Comparison of ENCODE assay signal across 15 mouse cellular contexts in the genomic region with DNA sequence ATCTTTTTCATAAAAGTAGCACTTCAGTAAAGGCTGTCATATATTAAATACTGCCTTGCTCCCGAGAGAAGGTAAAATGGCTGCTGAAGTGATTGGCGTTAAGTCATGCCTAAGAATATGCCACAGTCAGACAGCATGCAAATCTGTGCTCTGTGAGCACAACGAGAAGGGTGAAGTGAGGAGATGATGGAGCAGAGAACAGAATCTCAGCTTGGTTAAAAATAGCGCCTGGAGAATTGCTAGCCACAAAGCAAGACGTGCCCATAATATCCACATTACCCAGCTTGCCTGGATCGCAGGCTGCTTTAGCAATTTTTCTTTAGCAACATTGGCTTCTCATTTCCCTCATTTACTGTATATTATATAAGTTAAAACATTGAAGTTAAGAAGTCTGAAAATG.
DNase-seq lines count a peak whose midpoint lies in the region; ATAC-seq lines count a peak whose summit lies in the region.
"Had no signal": no experiment of that assay in that cellular context is flagged by ENCODE, and none has a peak within 500 bp of the region (broad histone marks: within the 10 kb centered on the region; RNA-seq: fewer than 3 reads in every experiment).

No protein-coding gene starts in this region.

- peak; percentile 23 to 39 for DNase-seq in heart, postnatal 10 days
- no peak for DNase-seq in heart, postnatal 36 days
- peak; percentile 50 to 55 for DNase-seq in frontal cortex, adult 2 months (ENCODE audit: extremely low spot score in 1 of 2, low spot score in 1 of 2)
- peak; percentile 57 for DNase-seq in right cerebral cortex, adult 18-20 months
- peak; percentile 87 for DNase-seq in telencephalon, adult 2 months (ENCODE audit: low read depth, low spot score)
- DNase-seq in kidney, postnatal 4 days: no peak
- DNase-seq: adrenal gland, adult 2 months; cerebellum, postnatal 14 days; gastrocnemius, postnatal 14 days; lung, adult 18-20 months; lung, postnatal 14 days; midbrain, embryonic 14.5 days; thymus, postnatal 14 days had no signal

- intact Hi-C loops in heart, postnatal 10 days (cut with DNase I): no loop called here
- intact Hi-C loops in heart, postnatal 36 days (cut with DNase I): no loop called here

- ATAC-seq in megakaryocyte, adult 5-6 weeks (ENCODE audit: poor library complexity, severe bottlenecking): no peak
- ATAC-seq: intestine, embryonic 16.5 days had no signal

Comparison
In these comparisons a context has a peak if more than half of its experiments do, and no peak if none do; other contexts are left out.
1. DNase-seq: peak in heart, postnatal 10 days (2 of 2), frontal cortex, adult 2 months (2 of 2), right cerebral cortex, adult 18-20 months (single experiment) and telencephalon, adult 2 months (single experiment); none in heart, postnatal 36 days (0 of 2) and kidney, postnatal 4 days (0 of 2).